Mouse (Mus musculus) small intestine, adult 2 months (tissue): ENCODE measurements around the gene Atp6v0e2. TPM values are rescaled to one million over a fixed set of nuclear protein-coding genes. Genes with fewer than 3 reads are reported as not detected.
A peak's percentile ranks its signal among the peaks of the same experiment; 100 is the strongest.

Source experiments
- H3K27ac ChIP-seq: fragments of 200-500 bp; 2 replicates; pipeline ENCODE4 v1.5.1; 2012; ENCODE audit warnings: low read depth, low read length, control low read depth, inconsistent platforms; ENCODE audit not compliant: insufficient read depth
- H3K27me3 ChIP-seq: fragments of 200-500 bp; 2 replicates; pipeline ENCODE4 v1.6.1; 2012; ENCODE audit warnings: mild to moderate bottlenecking, moderate library complexity, low read length, inconsistent platforms; ENCODE audit not compliant: control insufficient read depth, insufficient read depth
- H3K36me3 ChIP-seq: fragments of 200-500 bp; 2 replicates; pipeline ENCODE4 v1.6.1; 2012; ENCODE audit warnings: mild to moderate bottlenecking, low read length, control low read depth, inconsistent platforms; ENCODE audit not compliant: control insufficient read depth, insufficient read depth
- H3K4me1 ChIP-seq: fragments of 200-500 bp; 2 replicates; pipeline ENCODE4 v1.6.1; 2012; ENCODE audit warnings: low read length, inconsistent platforms, mixed read lengths; ENCODE audit not compliant: control insufficient read depth, insufficient read depth, insufficient read length
- H3K4me3 ChIP-seq: fragments of 200-500 bp; 2 replicates; pipeline ENCODE4 v1.5.1; 2012; ENCODE audit warnings: low read depth, mild to moderate bottlenecking, control low read depth, inconsistent platforms, low read length, moderate library complexity
- CTCF ChIP-seq: fragments of 200-500 bp; IDR thresholded peaks from 2 replicates; pipeline ENCODE4 v1.5.1; 2012; ENCODE audit warnings: low read depth, mild to moderate bottlenecking, control low read depth, inconsistent platforms, low read length, moderate library complexity, mixed read lengths; ENCODE audit not compliant: insufficient replicate concordance, insufficient read length; ENCODE audit errors: extremely low read depth
- POLR2A ChIP-seq: fragments of 200-500 bp; IDR thresholded peaks from 2 replicates; pipeline ENCODE4 v1.6.1; 2012; ENCODE audit warnings: low read depth, mild to moderate bottlenecking, control low read depth, inconsistent platforms, low read length, moderate library complexity
- WGBS: fragments of 180-500 bp; shearing (Covaris S2); methylation state at CpG from one replicate; pipeline ENCODE4 v1.1.7; 2018; 5-methylcytosine and 5-hydroxymethylcytosine counted together
- polyA plus RNA-seq: library from polyadenylated mRNA; depleted of rRNA; stranded (reverse); fragments of >200 nt; gene quantifications from 2 replicates; pipeline ENCODE4 v1.2.3, GENCODE M21; 2012; rRNA removed

Atp6v0e2 gene
- 11.8 and 26.3 TPM in 2 replicates for polyA plus RNA-seq

DNA sequence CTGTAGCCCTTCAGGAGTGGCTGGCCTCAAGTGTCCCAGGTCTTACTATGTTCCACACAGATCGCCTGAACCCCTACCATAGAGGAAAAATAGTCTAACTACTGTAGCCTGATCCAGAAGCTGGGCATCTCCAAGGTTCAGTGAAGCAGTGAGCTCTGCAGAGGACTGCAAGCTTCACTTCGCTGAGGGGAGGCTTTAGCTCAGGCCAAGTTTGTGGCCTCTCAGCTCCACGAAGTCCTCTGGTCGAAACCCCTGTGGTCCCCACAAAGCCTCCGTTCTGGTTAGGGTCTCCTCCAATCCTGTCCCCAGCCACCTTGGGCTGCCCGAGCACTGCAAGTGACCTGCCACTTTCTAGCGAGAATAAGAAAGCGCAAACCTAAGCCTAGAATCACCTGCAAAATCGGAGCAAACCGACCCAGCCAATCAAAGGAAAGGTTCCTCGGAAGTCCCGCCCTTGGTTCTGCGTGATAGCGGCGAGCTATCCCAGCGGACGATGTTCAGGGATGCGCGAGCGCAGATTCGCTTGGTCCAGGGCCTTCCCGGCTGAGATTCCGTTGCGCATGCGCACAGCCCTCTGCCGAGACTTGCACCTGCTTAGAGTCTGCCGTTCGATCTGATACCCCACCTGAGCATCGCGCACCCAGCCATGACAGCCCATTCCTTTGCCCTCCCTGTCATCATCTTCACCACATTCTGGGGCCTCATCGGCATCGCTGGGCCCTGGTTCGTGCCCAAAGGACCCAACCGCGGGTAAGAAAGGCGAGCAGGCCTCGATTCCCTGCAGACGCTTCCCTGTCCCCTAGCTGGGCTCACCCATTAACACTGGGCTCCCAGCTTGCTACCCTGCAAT is at the start of gene Atp6v0e2:
Gene Atp6v0e2 (plus strand): TSS at position 511 of the 850 bp plus-strand sequence.
- no peaks in the 10 kb centered on the region for H3K36me3 ChIP-seq
- H3K4me1 ChIP-seq: peaks cover 20% of the 10 kb centered on the region
- 16% methylated on average over 38 of the region's 38 CpGs for WGBS
- H3K27me3 ChIP-seq: no peaks in the 10 kb centered on the region
- H3K4me3 ChIP-seq: peak within 1 kb of the TSS; percentile 56
- TF ChIP-seq POLR2A (0 out of 2 replicates have a peak, but pooled peaks have one; percentile 27), CTCF (no peak)
- no peak within 1 kb of the TSS for H3K27ac ChIP-seq

DNA sequence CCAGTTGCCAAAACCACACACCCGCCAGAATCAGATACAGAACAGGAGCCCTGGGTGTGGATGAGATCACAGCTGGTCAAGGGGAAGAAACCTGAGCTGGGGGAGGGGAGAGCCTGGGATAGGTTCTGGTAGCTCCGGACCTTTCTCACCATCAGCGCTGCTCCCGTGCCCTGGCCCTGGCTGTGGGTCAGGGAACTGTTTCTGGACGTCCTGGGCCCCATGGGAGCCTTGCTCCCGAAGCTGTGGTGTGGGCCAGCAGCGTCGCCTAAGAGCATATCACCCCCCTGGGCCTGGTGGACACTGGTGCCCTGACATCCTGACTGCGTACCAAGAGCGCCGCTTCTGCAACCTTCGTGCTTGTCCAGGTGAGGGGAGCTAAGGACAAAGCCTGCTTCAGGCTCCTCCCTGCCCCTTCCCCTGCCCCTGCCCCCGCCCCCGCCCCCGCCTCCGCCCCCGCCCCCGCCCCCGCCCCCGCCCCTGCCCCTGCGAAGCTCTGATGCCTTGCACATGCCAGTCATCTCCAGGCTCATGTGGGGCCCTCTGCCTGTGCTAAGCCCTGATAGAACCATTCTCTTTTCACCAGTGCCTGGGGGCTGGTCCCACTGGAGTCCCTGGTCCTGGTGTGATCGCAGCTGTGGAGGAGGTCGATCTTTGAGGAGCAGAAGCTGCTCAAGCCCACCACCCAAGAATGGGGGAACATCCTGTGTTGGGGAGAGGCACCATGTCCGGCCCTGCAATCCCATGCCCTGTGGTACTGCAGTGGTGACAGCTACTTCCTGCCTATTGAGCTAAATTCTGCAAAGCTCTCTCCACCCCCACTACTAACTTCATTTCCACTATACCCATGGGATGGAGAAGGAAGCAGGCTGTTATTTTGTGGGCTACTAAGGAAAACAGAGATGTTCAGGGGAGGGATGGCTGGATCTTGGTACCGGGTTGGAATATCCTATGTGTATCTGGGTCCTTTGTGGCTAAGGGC is 49.4 kb upstream of the Atp6v0e2 start:
- Histone ChIP-seq H3K27ac (no peak overlapping the region), H3K4me1 (peaks cover 2% of the 10 kb centered on the region; the same call in 1 of the 2 replicates), H3K36me3 (no peaks in the 10 kb centered on the region), H3K4me3 (no peak overlapping the region), H3K27me3 (no peaks in the 10 kb centered on the region)
- WGBS: 15% methylated on average over 25 of the region's 25 CpGs
- TF ChIP-seq POLR2A: no peak
- no peak for TF ChIP-seq CTCF

DNA sequence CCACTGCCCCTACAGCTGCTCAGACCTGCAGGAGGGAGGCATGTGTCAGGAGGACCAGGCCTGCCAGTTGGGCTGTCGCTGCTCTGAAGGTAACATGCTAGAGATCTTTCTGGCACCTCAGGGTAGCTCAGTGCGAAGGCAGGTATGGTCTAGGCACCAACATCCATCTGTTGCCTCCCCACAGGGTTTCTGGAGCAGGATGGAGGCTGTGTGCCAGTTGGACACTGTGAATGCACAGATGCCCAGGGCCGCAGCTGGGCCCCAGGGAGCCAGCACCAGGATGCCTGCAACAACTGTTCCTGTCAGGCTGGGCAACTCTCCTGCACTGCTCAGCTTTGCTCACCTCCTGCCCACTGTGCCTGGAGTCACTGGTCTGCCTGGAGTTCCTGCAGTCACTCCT is 47.7 kb upstream of the Atp6v0e2 start:
- no peaks in the 10 kb centered on the region for H3K36me3 ChIP-seq
- 89% methylated on average over 3 of the region's 3 CpGs for WGBS
- no peaks in the 10 kb centered on the region for H3K27me3 ChIP-seq
- H3K4me3 ChIP-seq: no peak overlapping the region
- H3K27ac ChIP-seq: no peak overlapping the region
- peaks cover 2% of the 10 kb centered on the region; the same call in 1 of the 2 replicates for H3K4me1 ChIP-seq
- TF ChIP-seq CTCF (no peak), POLR2A (no peak)

DNA sequence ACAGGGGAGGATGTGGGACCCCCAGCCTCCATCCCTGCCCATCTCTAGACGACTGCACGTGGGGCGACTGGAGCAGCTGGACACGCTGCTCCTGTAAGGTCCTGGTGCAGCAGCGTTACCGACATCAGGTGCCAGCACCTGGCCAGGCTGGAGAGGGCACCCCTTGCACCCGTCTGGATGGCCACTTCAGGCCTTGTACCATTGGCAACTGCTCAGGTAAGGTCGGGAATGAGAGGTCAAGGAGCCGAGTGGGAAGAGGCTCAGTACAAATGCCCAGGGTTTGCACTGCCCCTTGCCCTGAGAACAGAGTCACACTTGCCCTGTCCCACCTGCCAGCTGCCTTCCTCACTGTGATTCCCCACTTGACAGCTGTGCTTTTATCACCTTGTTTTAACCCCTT is 46.1 kb upstream of the Atp6v0e2 start:
- WGBS: 55% methylated on average over 9 of the region's 9 CpGs

DNA sequence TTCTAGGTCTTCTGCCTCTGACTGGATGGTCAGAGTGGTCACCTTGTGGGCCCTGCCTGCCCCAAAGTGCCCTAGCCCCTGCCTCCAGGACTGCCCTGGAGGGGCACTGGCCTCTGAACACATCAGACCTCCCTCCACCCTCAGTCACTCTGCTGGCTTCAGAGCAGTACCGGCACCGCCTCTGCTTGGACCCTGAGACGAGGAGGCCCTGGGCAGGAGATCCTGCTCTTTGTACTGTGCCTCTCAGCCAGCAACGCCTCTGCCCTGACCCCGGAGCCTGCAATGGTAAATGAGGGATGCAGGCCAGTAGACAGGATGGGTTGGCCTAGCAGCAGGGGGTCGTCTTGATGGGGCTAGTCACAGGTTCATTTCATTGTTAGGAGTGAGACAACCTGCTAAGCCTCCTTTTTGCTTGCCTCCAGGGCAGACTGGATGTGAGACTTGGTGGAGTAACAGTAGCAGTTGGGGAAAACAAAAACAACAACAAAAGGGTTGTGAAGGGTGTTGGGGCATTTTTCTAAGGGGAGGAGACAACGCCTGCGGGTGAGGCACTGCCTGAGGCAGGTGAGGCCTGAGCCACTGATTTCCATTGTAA is 44.2 kb upstream of the Atp6v0e2 start:
- Histone ChIP-seq H3K36me3 (no peaks in the 10 kb centered on the region), H3K4me3 (no peak overlapping the region), H3K27ac (no peak overlapping the region), H3K27me3 (no peaks in the 10 kb centered on the region), H3K4me1 (no peaks in the 10 kb centered on the region)
- 37% methylated on average over 8 of the region's 8 CpGs for whole genome bisulfite sequencing
- TF ChIP-seq POLR2A (no peak), CTCF (no peak)

More for the DNA sequence above, 46.1 kb upstream of the Atp6v0e2 start:
- H3K36me3 ChIP-seq: no peaks in the 10 kb centered on the region
- H3K4me3 ChIP-seq: no peak overlapping the region
- no peaks in the 10 kb centered on the region for H3K27me3 ChIP-seq
- TF ChIP-seq CTCF (no peak), POLR2A (no peak)
- H3K4me1 ChIP-seq: peaks cover 2% of the 10 kb centered on the region; the same call in 1 of the 2 replicates
- H3K27ac ChIP-seq: no peak overlapping the region

DNA sequence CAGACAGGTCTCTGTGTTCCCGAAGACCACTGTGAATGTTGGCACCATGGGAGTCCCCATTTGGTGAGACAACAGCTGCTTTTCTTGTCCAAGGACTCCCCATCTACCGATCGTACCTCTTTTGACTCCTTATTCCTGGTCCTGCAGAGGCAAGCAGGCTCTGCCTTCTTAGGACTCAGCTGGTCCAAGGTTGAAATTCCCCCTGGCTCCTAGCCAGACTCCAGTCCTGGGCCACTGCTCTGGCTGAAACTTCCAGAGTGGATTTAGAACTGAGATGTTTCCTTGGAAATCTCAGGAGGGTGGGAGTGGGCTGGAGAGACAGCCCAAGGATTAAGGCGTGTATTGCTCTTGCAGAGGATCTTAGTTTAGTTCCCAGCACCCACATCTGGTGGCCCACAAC is 39.9 kb upstream of the Atp6v0e2 start:
- 92% methylated on average over 4 of the region's 4 CpGs for WGBS

More for the DNA sequence above, 39.9 kb upstream of the Atp6v0e2 start:
- Histone ChIP-seq H3K36me3 (no peaks in the 10 kb centered on the region), H3K4me1 (no peaks in the 10 kb centered on the region), H3K4me3 (no peak overlapping the region), H3K27ac (no peak overlapping the region), H3K27me3 (no peaks in the 10 kb centered on the region)
- TF ChIP-seq POLR2A (no peak), CTCF (no peak)
